Mouse (Mus musculus) MEL (cell line): ENCODE measurements around the gene Prkag2.

ENCODE experiments used
- CTCF ChIP-seq, 3 experiments: IDR thresholded peaks in 2 of 3; conservative IDR thresholded peaks in 1 of 3; 2 replicates each; pipeline ENCODE4 v1.5.1; 2011 to 2012; ENCODE audit warnings: low read length in 3 of 3, low read depth in 2 of 3, mild to moderate bottlenecking in 2 of 3, improper control_type of control experiment in 1 of 3, inconsistent platforms in 1 of 3, mixed read lengths in 1 of 3, moderate library complexity in 1 of 3; ENCODE audit not compliant: control insufficient read depth in 1 of 3, insufficient read depth in 1 of 3, poor library complexity in 1 of 3, severe bottlenecking in 1 of 3
- EP300 ChIP-seq, 2 experiments: IDR thresholded peaks; 2 replicates each; pipeline ENCODE4 v1.6.1; 2011; ENCODE audit warnings: improper control_type of control experiment in 2 of 2, low read length in 2 of 2, low read depth in 1 of 2, mild to moderate bottlenecking in 1 of 2
- ETS1 ChIP-seq: IDR thresholded peaks from 2 replicates; pipeline ENCODE4 v1.6.1; 2012; ENCODE audit warnings: low read depth, mild to moderate bottlenecking, inconsistent platforms, low read length, improper control_type of control experiment, moderate library complexity
- GABPA ChIP-seq: IDR thresholded peaks from 2 replicates; pipeline ENCODE4 v1.6.1; 2012; ENCODE audit warnings: low read depth, mild to moderate bottlenecking, inconsistent platforms, low read length, improper control_type of control experiment, moderate library complexity
- MEF2A ChIP-seq: IDR thresholded peaks from 2 replicates; pipeline ENCODE4 v1.6.1; 2014; ENCODE audit warnings: low read depth, mild to moderate bottlenecking, inconsistent platforms, low read length, improper control_type of control experiment; ENCODE audit not compliant: poor library complexity, insufficient replicate concordance, severe bottlenecking; ENCODE audit errors: extremely low read depth
- POLR2A ChIP-seq, 2 experiments: IDR thresholded peaks; 2 replicates each; pipeline ENCODE4 v1.6.1; 2011 to 2012; ENCODE audit warnings: low read length in 2 of 2, mild to moderate bottlenecking in 2 of 2, control low read depth in 1 of 2, improper control_type of control experiment in 1 of 2, low read depth in 1 of 2, moderate library complexity in 1 of 2; ENCODE audit not compliant: control insufficient read depth in 1 of 2, insufficient read depth in 1 of 2, poor library complexity in 1 of 2
- POLR2AphosphoS5 ChIP-seq: IDR thresholded peaks from 2 replicates; pipeline ENCODE4 v1.6.1; 2012; ENCODE audit warnings: low read depth, borderline replicate concordance, mild to moderate bottlenecking, inconsistent platforms, low read length, moderate library complexity, mixed read lengths
- RAD21 ChIP-seq: IDR thresholded peaks from 2 replicates; pipeline ENCODE4 v1.6.1; 2011; ENCODE audit warnings: mild to moderate bottlenecking, low read depth, low read length, improper control_type of control experiment
- RCOR1 ChIP-seq: IDR thresholded peaks from 2 replicates; pipeline ENCODE4 v1.6.1; 2012; ENCODE audit warnings: low read depth, mild to moderate bottlenecking, inconsistent platforms, low read length, improper control_type of control experiment
- SMC3 ChIP-seq: IDR thresholded peaks from 2 replicates; pipeline ENCODE4 v1.6.1; 2011; ENCODE audit warnings: low read depth, low read length, improper control_type of control experiment
- TBP ChIP-seq: IDR thresholded peaks from 2 replicates; pipeline ENCODE4 v1.8.0; 2011; ENCODE audit warnings: low read depth, low read length, improper control_type of control experiment

- TF ChIP-seq ETS1, result peak; percentile 80
- no peak for TF ChIP-seq RCOR1
- no peak for TF ChIP-seq CTCF (IDR thresholded peaks at IDR 0.05 in 2 of 3, conservative IDR thresholded peaks at IDR 0.05 in 1 of 3; ENCODE audit: control insufficient read depth in 1 of 3, insufficient read depth in 1 of 3, low read depth in 2 of 3, low read length in 3 of 3, poor library complexity in 1 of 3, severe bottlenecking in 1 of 3)
- no peak for TF ChIP-seq SMC3
- peak in 1 of 2 experiments; percentile 52; a peak in 2 of 4 replicates for TF ChIP-seq EP300 (IDR thresholded peaks at IDR 0.05; ENCODE audit: low read depth in 1 of 2, low read length in 2 of 2)
- TF ChIP-seq POLR2A (IDR thresholded peaks at IDR 0.05; ENCODE audit: control insufficient read depth in 1 of 2, insufficient read depth in 1 of 2, low read depth in 1 of 2, low read length in 2 of 2, poor library complexity in 1 of 2), result peak; percentile 85 to 99
- TF ChIP-seq MEF2A, result peak; percentile 89
- TF ChIP-seq GABPA, result peak; percentile 55; the same call in 1 of the 2 replicates
- TF ChIP-seq RAD21, result no peak
- TF ChIP-seq TBP, result peak; percentile 98
- TF ChIP-seq POLR2AphosphoS5, result peak; percentile 56; the same call in 1 of the 2 replicates
Measured at GRCm38 (mm10) chr5:24842274-24843102, 258.0 kb downstream of the Prkag2 start, which contains the start of gene Rheb.
